Mouse (Mus musculus) forebrain, embryonic 16.5 days (tissue): Measurements from ENCODE around the gene Slc5a11. TPM values are rescaled to one million over a fixed set of nuclear protein-coding genes. Genes with fewer than 3 reads are reported as not detected.

Experiments used
- ATAC-seq: fragments of 200-750 bp; cut with Nextera tagmentation; 2 replicates; pipeline ENCODE4 v1.8.0; 2017; ENCODE audit warnings: mild to moderate bottlenecking, moderate library complexity
- H3K27ac ChIP-seq: fragments of 300-500 bp; sonication (generic); 2 replicates; pipeline ENCODE4 v1.5.1; 2014; ENCODE audit warnings: low read length, control low read depth
- H3K27me3 ChIP-seq: fragments of 300-500 bp; sonication (generic); replicated peaks from 2 replicates; pipeline ENCODE4 v1.6.1; 2014; ENCODE audit warnings: low read length; ENCODE audit not compliant: control insufficient read depth, insufficient read depth
- H3K36me3 ChIP-seq: fragments of 300-500 bp; sonication (generic); 2 replicates; pipeline ENCODE4 v1.6.1; 2014; ENCODE audit not compliant: control insufficient read depth, insufficient read depth
- H3K4me1 ChIP-seq: fragments of 300-500 bp; sonication (generic); replicated peaks from 2 replicates; pipeline ENCODE4 v1.6.1; 2014; ENCODE audit warnings: low read length; ENCODE audit not compliant: control insufficient read depth, insufficient read depth
- H3K4me2 ChIP-seq: fragments of 300-500 bp; sonication (generic); 2 replicates; pipeline ENCODE4 v1.6.1; 2014; ENCODE audit warnings: mild to moderate bottlenecking, low read length, control low read depth
- H3K4me3 ChIP-seq: fragments of 300-500 bp; sonication (generic); replicated peaks from 2 replicates; pipeline ENCODE4 v1.5.1; 2014; ENCODE audit warnings: mild to moderate bottlenecking, low read length, control low read depth
- H3K9ac ChIP-seq: fragments of 300-500 bp; sonication (generic); replicated peaks from 2 replicates; pipeline ENCODE4 v1.6.1; 2014; ENCODE audit warnings: low read depth, low read length, control low read depth
- H3K9me3 ChIP-seq: fragments of 300-500 bp; sonication (generic); 2 replicates; pipeline ENCODE4 v1.6.1; 2016; ENCODE audit warnings: low read length; ENCODE audit not compliant: control insufficient read depth
- WGBS: fragments of 180-500 bp; shearing (Covaris S2); extraction: QIAGEN DNeasy Blood & Tissue Kit; methylation state at CpG from one replicate; pipeline ENCODE4 v1.1.7; 2014; 5-methylcytosine and 5-hydroxymethylcytosine counted together
- polyA plus RNA-seq: library from polyadenylated mRNA; unstranded; fragments of >200 nt; fragmentation: Nextera tagmentation; extraction: Ambion mirVana; gene quantifications from 2 replicates; pipeline ENCODE4 v1.2.1, GENCODE M21; 2015

The Slc5a11 gene
- polyA plus RNA-seq, 1 experiment from 2014 or later, result 0.75 TPM

DNA sequence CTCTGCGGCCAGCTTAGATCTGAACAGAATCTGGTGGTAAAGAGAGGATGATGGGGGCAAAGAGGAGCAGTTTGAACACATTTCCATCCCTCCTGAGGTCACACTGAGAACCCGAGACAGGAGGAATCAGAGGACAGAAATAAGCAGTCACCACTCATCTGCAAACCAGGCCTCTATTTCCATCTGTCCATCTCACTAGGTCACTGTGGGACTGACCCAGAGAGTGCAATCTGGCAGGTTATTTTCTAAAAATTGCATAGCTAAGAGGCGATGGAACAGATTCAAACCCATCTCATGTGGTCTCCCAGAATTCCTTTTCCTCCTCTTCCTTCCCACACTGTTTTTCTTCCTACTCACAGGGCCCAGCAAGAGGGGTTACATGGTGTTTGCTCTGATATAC, 73.3 kb downstream of the Slc5a11 start:
- H3K36me3 ChIP-seq, result 0 out of 2 replicates have a peak, but pooled peaks cover 6% of the 10 kb centered on the region
- 96% methylated on average over 3 of the region's 3 CpGs for WGBS
- ATAC-seq, result no peak
- no peak overlapping the region for H3K9ac ChIP-seq
- no peak overlapping the region for H3K27ac ChIP-seq
- no peak overlapping the region for H3K4me2 ChIP-seq
- H3K4me1 ChIP-seq, result no peaks in the 10 kb centered on the region
- H3K27me3 ChIP-seq, result no peaks in the 10 kb centered on the region
- no peak overlapping the region for H3K4me3 ChIP-seq
- H3K9me3 ChIP-seq, result no peaks in the 10 kb centered on the region

DNA sequence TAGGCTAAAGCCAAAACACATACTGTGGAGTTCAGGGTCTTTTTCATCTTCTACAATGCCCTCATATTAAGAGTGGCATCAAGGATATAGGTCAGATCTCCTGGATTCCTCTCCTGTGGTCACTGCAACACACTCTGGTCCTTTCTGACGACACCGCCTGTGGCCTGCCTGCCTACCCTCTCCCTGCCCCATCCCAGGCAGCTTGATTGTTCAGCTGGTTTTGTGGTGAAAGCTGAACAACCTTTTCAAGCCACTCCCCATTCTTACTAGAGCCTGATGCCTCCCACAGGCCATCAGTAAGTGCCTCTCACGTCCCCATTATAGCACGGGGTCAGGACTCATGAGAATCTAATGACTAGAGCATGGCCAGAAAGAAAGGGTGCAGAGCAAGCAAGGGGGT, 74.6 kb downstream of the Slc5a11 start:
- H3K27me3 ChIP-seq, result no peaks in the 10 kb centered on the region
- no peak overlapping the region for H3K4me2 ChIP-seq
- H3K4me3 ChIP-seq, result no peak overlapping the region
- H3K4me1 ChIP-seq, result no peaks in the 10 kb centered on the region
- no peak overlapping the region for H3K9ac ChIP-seq
- no peak for ATAC-seq
- no peak overlapping the region for H3K27ac ChIP-seq
- 87% methylated on average over 4 of the region's 4 CpGs for WGBS
- 0 out of 2 replicates have a peak, but pooled peaks cover 6% of the 10 kb centered on the region for H3K36me3 ChIP-seq
- H3K9me3 ChIP-seq, result no peaks in the 10 kb centered on the region

DNA sequence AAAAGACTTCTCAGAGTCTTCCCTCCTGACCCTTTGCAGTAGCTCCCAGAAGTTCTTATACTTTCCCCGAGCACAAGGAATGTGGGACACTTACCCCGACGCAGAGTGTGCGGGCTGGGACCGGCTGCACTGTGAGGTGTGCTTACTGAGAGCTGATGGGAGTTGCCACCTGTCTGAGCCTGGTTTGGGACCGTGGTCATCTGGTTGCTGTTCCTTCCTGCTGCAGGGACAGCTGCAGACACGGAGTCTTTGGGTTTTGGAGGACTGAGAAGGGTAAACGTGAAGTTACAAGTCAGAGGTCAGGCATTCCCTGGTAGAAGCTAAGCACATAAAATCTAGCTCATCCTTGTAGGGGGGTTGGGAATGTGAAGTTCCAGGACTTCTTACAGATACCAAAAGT, 77.4 kb downstream of the Slc5a11 start:
- no peaks in the 10 kb centered on the region for H3K4me1 ChIP-seq
- H3K27me3 ChIP-seq, result no peaks in the 10 kb centered on the region
- H3K4me2 ChIP-seq, result no peak overlapping the region
- H3K4me3 ChIP-seq, result no peak overlapping the region
- H3K27ac ChIP-seq, result no peak overlapping the region
- 91% methylated on average over 8 of the region's 8 CpGs for WGBS
- H3K36me3 ChIP-seq, result peaks cover 8% of the 10 kb centered on the region; the same call in 1 of the 2 replicates
- H3K9me3 ChIP-seq, result no peaks in the 10 kb centered on the region
- no peak overlapping the region for H3K9ac ChIP-seq
- no peak for ATAC-seq

DNA sequence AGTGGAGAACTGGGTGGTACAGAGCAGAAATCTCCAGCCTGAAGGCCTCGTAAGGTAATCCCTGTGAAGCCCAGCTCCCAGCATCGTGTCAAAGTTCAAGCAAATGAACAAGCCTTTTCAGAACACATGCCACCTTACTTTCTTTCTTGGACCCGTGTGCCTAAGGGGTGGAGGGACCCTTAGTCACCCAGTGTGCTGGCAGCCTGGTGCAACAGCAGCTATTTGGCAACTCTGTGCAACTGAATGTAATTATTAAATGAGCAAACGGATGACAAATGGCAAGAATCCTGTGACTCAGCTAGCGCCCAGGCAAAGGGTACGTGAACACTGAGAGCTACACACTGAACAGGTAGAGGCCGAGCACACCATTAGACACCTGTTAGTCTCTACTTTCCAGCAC, 79.3 kb downstream of the Slc5a11 start:
- no peak overlapping the region for H3K4me3 ChIP-seq
- H3K4me2 ChIP-seq, result no peak overlapping the region
- no peaks in the 10 kb centered on the region for H3K4me1 ChIP-seq
- no peak overlapping the region for H3K27ac ChIP-seq
- no peak overlapping the region for H3K9ac ChIP-seq
- peaks cover 13% of the 10 kb centered on the region; the same call in 1 of the 2 replicates for H3K36me3 ChIP-seq
- no peak for ATAC-seq
- H3K27me3 ChIP-seq, result no peaks in the 10 kb centered on the region
- H3K9me3 ChIP-seq, result no peaks in the 10 kb centered on the region
- WGBS, result 88% methylated on average over 7 of the region's 7 CpGs

DNA sequence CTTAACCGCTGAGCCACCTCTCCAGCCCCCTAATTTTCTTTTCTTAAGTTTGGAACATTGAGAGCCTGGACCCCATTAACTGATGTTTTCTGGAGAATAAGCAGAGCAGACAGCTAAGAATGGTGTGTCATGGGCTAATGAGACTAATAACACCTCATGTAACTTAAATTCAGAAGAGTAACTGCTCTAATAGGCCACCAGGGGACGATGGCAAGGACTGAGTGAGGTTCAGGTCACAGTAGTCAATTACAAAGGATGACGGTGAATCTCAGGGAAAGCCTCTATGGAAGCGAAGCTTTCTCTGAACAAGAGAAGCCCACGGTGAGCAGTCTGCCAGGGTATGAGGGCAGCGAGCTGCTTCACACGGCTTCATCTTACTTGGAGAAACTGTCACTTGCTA, 80.8 kb downstream of the Slc5a11 start:
- H3K27me3 ChIP-seq, result no peaks in the 10 kb centered on the region
- H3K36me3 ChIP-seq, result peaks cover 10% of the 10 kb centered on the region; the same call in 1 of the 2 replicates
- WGBS, result 80% methylated on average over 7 of the region's 7 CpGs
- H3K27ac ChIP-seq, result no peak overlapping the region
- H3K4me3 ChIP-seq, result no peak overlapping the region
- no peak overlapping the region for H3K4me2 ChIP-seq
- ATAC-seq, result no peak
- no peaks in the 10 kb centered on the region for H3K4me1 ChIP-seq
- H3K9ac ChIP-seq, result no peak overlapping the region
- H3K9me3 ChIP-seq, result no peaks in the 10 kb centered on the region

DNA sequence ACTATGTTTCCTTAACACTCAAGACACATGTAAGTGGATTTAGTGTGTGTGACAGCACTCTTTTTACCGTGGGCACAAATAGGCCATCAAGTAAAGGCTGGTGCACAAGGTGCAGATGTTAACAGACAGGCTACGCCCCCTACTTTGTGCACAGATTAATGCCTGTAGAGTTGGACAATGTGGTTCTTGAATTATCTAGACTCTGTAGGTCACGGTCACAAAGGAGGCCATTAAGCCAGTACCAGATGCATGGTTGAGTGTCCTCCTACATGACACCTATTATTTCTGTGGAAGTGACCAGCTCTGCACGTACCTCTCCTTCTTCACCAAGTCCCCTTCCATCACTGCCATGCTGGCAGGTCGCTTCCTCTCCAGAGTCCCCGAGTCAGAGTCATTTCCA, 81.5 kb downstream of the Slc5a11 start:
- Histone ChIP-seq H3K9ac (no peak overlapping the region), H3K4me2 (no peak overlapping the region), H3K36me3 (peaks cover 10% of the 10 kb centered on the region; the same call in 1 of the 2 replicates), H3K9me3 (no peaks in the 10 kb centered on the region), H3K4me3 (no peak overlapping the region), H3K27me3 (no peaks in the 10 kb centered on the region), H3K27ac (no peak overlapping the region), H3K4me1 (no peaks in the 10 kb centered on the region)
- ATAC-seq, result no peak
- WGBS, result 74% methylated on average over 6 of the region's 6 CpGs

DNA sequence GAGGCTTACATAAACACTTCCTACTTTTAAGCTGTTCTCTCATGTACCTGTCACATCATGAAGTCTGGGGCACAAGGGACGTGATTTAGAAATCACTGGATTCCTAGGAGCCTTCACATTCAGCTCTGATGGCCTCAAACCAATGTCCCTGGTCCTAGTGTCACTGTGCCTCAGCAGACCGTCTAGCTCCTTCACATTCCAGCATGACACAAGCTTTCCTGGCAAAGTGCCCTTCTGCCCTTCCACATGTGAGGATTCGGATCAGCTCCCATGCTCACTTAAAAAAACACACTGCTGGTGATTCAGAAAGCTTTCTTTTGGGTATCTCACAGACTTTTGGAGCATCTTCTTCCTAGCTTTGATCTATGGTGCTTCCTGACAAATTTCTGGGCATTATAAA, 83.6 kb downstream of the Slc5a11 start:
- Histone ChIP-seq H3K9ac (no peak overlapping the region), H3K4me3 (no peak overlapping the region), H3K9me3 (no peaks in the 10 kb centered on the region), H3K27ac (no peak overlapping the region), H3K27me3 (no peaks in the 10 kb centered on the region), H3K4me1 (no peaks in the 10 kb centered on the region), H3K36me3 (peaks cover 13% of the 10 kb centered on the region), H3K4me2 (no peak overlapping the region)
- 69% methylated on average over 3 of the region's 3 CpGs for WGBS
- no peak for ATAC-seq

DNA sequence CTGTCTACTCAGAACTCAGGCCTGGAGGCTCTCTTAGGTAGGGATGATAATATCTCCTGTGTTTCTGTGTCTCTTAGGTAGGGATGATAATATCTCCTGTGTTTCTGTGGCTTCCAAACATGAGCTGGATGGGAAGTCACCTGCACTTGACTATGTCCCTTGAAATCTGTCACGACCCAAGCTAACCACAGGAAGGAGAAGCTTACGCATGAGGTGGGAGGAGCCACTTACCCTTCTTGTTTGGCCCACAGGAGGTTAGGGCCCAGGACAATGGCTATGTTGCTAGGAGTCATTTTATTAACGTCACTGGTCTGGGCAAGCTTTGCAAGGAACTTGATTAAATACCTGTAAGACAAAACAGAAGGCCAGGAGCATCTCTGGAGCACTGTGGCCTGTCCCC, 85.7 kb downstream of the Slc5a11 start:
- no peak for ATAC-seq
- no peaks in the 10 kb centered on the region for H3K27me3 ChIP-seq
- WGBS, result 74% methylated on average over 3 of the region's 3 CpGs
- no peak overlapping the region for H3K27ac ChIP-seq
- H3K4me3 ChIP-seq, result no peak overlapping the region
- peaks cover 14% of the 10 kb centered on the region for H3K36me3 ChIP-seq
- no peak overlapping the region for H3K4me2 ChIP-seq
- no peaks in the 10 kb centered on the region for H3K9me3 ChIP-seq
- no peak overlapping the region for H3K9ac ChIP-seq
- H3K4me1 ChIP-seq, result no peaks in the 10 kb centered on the region

DNA sequence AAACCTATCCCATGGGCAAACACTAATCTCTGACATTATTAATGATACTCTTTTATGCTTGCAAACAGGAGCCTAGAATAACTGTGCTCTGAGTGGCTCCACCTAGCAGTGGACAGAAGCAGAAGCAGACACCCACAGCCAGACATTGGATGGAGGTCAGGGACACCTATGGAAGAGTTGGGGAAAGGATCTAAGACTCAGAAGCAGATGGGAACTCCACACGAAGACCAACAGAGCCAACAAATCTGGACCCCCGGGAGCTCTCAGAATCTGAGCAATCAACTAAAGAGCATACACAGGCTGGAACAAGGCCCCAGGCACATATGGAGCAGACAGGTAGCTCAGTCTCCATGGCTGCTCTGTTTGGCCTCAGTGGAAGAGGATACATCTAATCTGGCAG, 90.8 kb downstream of the Slc5a11 start:
- Histone ChIP-seq H3K36me3 (peaks cover 10% of the 10 kb centered on the region), H3K4me2 (no peak overlapping the region), H3K27ac (no peak overlapping the region), H3K4me3 (no peak overlapping the region), H3K9me3 (no peaks in the 10 kb centered on the region), H3K27me3 (no peaks in the 10 kb centered on the region), H3K4me1 (no peaks in the 10 kb centered on the region), H3K9ac (no peak overlapping the region)
- ATAC-seq, result no peak
- WGBS, result 91% methylated on average over 2 of the region's 2 CpGs

DNA sequence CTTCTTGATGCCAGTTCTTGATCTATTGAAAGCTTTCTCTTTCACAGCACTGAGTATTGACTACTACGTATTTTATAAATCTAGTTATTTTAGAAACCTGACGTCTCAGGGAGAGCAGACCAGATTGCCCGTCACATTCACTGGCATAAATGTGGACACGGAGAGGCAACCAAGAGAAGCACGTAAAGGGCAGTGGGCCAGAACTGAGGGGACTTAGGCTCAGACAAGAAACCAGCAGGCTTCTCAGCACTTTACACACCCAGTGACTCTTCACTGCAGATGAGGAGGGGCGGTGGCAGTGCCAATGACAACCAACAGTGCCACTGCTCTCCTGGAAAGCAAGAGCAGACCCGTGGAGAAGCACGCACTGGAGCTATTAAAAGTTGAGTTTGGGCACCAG, 92.7 kb downstream of the Slc5a11 start:
- Histone ChIP-seq H3K4me2 (no peak overlapping the region), H3K36me3 (peaks cover 10% of the 10 kb centered on the region), H3K9ac (no peak overlapping the region), H3K27ac (no peak overlapping the region), H3K4me1 (no peaks in the 10 kb centered on the region), H3K9me3 (no peaks in the 10 kb centered on the region), H3K4me3 (no peak overlapping the region), H3K27me3 (no peaks in the 10 kb centered on the region)
- no peak for ATAC-seq
- 97% methylated on average over 8 of the region's 8 CpGs for WGBS
